Mouse (Mus musculus) intestine, embryonic 14.5 days (tissue): ENCODE data around the gene Atxn10. TPM values are rescaled to one million over a fixed set of nuclear protein-coding genes. Genes with fewer than 3 reads are reported as not detected.
A peak's percentile ranks its signal among the peaks of the same experiment; 100 is the strongest.
"Not testable (repeated sequence)": the region's sequence is repeated elsewhere in the genome, so short reads cannot be mapped to it uniquely, and the experiment has no call there.

Experiments used
- ATAC-seq: fragments of 200-750 bp; cut with Nextera tagmentation; replicated peaks from 2 replicates; pipeline ENCODE4 v1.8.0; 2017; ENCODE audit warnings: low read depth, moderate number of reproducible peaks, moderate TSS enrichment, moderate library complexity; ENCODE audit not compliant: low FRiP score, low TSS enrichment
- DNase-seq: peaks from one replicate; pipeline ENCODE4 v3.0.0-alpha.2; 2018; ENCODE audit warnings: low spot score
- H3K27ac ChIP-seq: fragments of 300-500 bp; sonication (generic); 2 replicates; pipeline ENCODE4 v1.5.1; 2014; ENCODE audit warnings: low read depth, mild to moderate bottlenecking, control low read depth
- H3K27me3 ChIP-seq: fragments of 300-500 bp; sonication (generic); replicated peaks from 2 replicates; pipeline ENCODE4 v1.6.1; 2014; ENCODE audit warnings: low read length, control low read depth; ENCODE audit not compliant: control insufficient read depth, insufficient read depth
- H3K36me3 ChIP-seq: fragments of 300-500 bp; sonication (generic); 2 replicates; pipeline ENCODE4 v1.6.1; 2014; ENCODE audit warnings: low read length, control low read depth; ENCODE audit not compliant: control insufficient read depth, insufficient read depth
- H3K4me1 ChIP-seq: fragments of 300-500 bp; sonication (generic); replicated peaks from 2 replicates; pipeline ENCODE4 v1.6.1; 2014; ENCODE audit warnings: low read length, control low read depth, mixed read lengths; ENCODE audit not compliant: control insufficient read depth, insufficient read depth
- H3K4me2 ChIP-seq: fragments of 300-500 bp; sonication (generic); 2 replicates; pipeline ENCODE4 v1.6.1; 2014; ENCODE audit warnings: low read length
- H3K4me3 ChIP-seq: fragments of 300-500 bp; sonication (generic); 2 replicates; pipeline ENCODE4 v1.5.1; 2014; ENCODE audit warnings: low read depth, low read length, control low read depth, mixed read lengths
- H3K9ac ChIP-seq: fragments of 300-500 bp; sonication (generic); 2 replicates; pipeline ENCODE4 v1.6.1; 2014; ENCODE audit warnings: mild to moderate bottlenecking, low read length
- H3K9me3 ChIP-seq: fragments of 300-500 bp; sonication (generic); 2 replicates; pipeline ENCODE4 v1.6.1; 2016; ENCODE audit warnings: low read length, control low read depth; ENCODE audit not compliant: control insufficient read depth
- WGBS: fragments of 180-500 bp; shearing (Covaris S2); extraction: QIAGEN DNeasy Blood & Tissue Kit; methylation state at CpG from one replicate; pipeline ENCODE4 v1.1.7; 2014; 5-methylcytosine and 5-hydroxymethylcytosine counted together
- polyA plus RNA-seq: library from polyadenylated mRNA; unstranded; fragments of >200 nt; fragmentation: Nextera tagmentation; extraction: Ambion mirVana; gene quantifications from 2 replicates; pipeline ENCODE4 v1.2.1, GENCODE M21; 2014

The Atxn10 gene
- polyA plus RNA-seq, 1 experiment from 2014 or later: 253 TPM

DNA sequence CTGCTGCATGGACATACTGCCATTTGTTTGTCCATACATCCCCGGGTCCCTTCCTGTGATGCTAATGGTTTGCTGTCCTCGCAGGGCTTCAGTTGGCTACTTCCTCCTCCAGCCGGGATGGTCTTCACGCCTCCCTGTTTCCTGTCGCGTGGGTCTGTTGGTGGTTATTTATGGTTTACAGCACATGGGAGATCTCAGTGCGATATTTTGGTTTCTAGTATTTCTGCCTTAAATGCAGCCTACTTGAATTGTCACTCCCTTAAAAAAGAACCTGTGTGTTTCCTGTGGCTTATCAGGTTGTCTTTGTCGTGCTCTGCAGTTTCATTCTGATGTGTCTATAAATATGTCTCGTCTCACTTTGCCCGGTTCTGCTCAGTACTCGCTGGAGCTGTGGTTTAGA lies 8.2 kb upstream of the Atxn10 start:
- DNase-seq: no peak
- ATAC-seq: no peak
- no peaks in the 10 kb centered on the region for H3K9me3 ChIP-seq
- H3K27me3 ChIP-seq: no peaks in the 10 kb centered on the region
- no peaks in the 10 kb centered on the region for H3K36me3 ChIP-seq
- no peak overlapping the region for H3K9ac ChIP-seq
- WGBS: 38% methylated on average over 11 of the region's 11 CpGs
- no peaks in the 10 kb centered on the region for H3K4me1 ChIP-seq
- H3K4me3 ChIP-seq: no peak overlapping the region
- H3K4me2 ChIP-seq: no peak overlapping the region
- H3K27ac ChIP-seq: no peak overlapping the region

DNA sequence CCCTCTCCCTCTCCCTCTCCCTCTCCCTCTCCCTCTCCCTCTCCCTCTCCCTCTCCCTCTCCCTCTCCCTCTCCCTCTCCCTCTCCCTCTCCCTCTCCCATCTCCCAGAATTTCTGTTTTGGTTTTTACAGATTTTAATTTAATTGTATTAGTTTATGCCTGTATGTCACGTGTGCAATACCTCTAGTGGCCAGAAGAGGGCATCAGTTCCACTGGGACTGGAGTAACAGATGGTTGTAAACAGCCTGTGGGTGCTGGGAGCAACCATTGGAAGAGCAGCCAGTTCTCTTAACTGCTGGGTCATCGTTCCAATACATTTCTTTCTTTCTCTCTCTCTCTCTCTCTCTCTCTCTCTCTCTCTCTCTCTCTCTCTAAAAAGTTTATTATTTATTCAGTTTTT lies 7.6 kb upstream of the Atxn10 start:
- not testable (repeated sequence) for H3K9me3 ChIP-seq, H3K4me2 ChIP-seq, H3K9ac ChIP-seq, H3K27ac ChIP-seq, H3K27me3 ChIP-seq, H3K36me3 ChIP-seq, ATAC-seq, H3K4me1 ChIP-seq, H3K4me3 ChIP-seq, DNase-seq
- 86% methylated on average over 2 of the region's 2 CpGs for WGBS

DNA sequence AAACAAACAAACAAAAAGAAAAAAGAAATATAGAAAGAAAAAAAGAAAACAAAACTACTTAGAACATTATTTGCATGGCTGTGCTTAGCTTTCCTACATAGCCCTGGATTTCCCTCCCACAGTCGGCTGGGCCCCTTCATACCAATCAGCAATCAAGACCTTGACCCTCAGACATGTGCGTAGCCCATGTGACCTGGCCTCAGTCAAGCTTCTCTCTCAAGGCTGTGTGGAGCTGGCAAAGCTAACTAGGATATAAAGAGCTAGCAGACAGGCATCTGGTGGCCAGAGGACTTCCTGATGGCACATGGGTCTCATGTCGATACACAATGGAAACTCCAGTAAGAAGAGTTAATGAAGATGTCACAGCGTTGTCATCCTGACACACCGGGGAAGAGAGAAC lies 6.9 kb upstream of the Atxn10 start:
- Histone ChIP-seq H3K9ac (no peak overlapping the region), H3K4me3 (no peak overlapping the region), H3K9me3 (no peaks in the 10 kb centered on the region), H3K4me1 (no peaks in the 10 kb centered on the region), H3K36me3 (no peaks in the 10 kb centered on the region), H3K4me2 (no peak overlapping the region), H3K27ac (no peak overlapping the region), H3K27me3 (no peaks in the 10 kb centered on the region)
- DNase-seq (no peak), ATAC-seq (no peak)
- 96% methylated on average over 5 of the region's 5 CpGs for WGBS

DNA sequence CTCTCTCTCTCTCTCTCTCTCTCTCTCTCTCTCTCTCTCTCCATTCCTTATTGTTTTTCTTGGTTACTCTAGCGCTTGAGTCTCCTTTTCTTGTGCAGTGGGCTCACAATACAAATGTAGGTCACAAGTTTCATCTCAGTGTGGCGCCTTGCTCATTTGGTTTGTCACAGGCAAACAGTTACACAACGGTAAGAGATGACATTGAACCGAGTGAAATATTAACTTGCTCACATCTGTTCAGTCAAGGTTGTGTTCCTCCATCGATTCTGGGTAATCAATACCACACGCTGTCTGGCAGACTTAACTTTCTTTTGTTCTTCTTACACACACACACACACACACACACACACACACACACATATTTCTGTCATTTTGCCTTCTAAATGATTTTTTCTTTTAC lies 6.0 kb upstream of the Atxn10 start:
- Histone ChIP-seq H3K9ac (no peak overlapping the region), H3K9me3 (no peaks in the 10 kb centered on the region), H3K36me3 (no peaks in the 10 kb centered on the region)

DNA sequence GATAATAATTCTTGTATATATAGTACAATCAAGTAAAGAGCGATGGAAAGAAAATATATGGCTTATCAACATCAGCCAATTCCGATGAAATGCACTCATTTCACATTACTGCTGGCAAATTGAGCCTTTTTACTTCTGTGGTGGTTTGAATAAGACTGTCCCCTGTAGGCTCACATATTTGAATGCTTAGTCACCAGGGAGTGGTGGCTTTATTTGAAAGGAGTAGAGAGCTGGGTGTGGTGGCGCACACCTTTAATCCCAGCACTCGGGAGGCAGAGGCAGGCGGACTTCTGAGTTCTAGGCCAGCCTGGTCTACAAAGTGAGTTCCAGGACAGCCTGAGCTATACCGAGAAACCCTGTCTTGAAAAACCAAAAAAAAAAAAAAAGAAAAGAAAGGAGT lies 2.5 kb upstream of the Atxn10 start:
- WGBS: 93% methylated on average over 6 of the region's 6 CpGs
- H3K4me2 ChIP-seq, H3K4me3 ChIP-seq, H3K27me3 ChIP-seq, ATAC-seq, DNase-seq, H3K9me3 ChIP-seq, H3K36me3 ChIP-seq, H3K27ac ChIP-seq, H3K9ac ChIP-seq: not testable (repeated sequence)
- peaks cover 12% of the 10 kb centered on the region for H3K4me1 ChIP-seq

More for the DNA sequence above, 6.0 kb upstream of the Atxn10 start:
- H3K4me3 ChIP-seq: no peak overlapping the region
- H3K27ac ChIP-seq: no peak overlapping the region
- WGBS: 74% methylated on average over 6 of the region's 6 CpGs
- no peak overlapping the region for H3K4me2 ChIP-seq
- no peak for DNase-seq
- no peaks in the 10 kb centered on the region for H3K4me1 ChIP-seq
- no peak for ATAC-seq
- no peaks in the 10 kb centered on the region for H3K27me3 ChIP-seq

DNA sequence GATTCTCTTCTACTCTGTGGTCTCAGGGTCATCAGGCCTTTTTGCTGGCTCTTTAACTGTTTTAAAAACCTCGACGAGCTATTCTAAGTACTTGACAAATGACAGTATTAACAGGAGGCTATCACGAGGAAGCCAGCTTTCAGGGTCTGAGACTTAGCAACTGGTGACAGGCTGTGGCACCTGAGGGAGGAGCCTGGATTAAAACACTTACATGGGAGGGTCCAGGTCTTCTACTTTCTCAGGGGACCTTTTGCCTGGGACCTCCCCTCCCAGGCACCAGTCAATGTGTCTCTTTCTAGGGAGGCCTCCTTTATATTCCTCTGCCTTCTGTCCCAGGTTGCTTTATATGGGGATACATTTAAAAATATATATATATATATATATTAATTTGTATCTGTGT lies 1.8 kb upstream of the Atxn10 start:
- ATAC-seq: no peak
- 49% methylated on average over 3 of the region's 3 CpGs for WGBS
- no peak overlapping the region for H3K4me2 ChIP-seq
- H3K36me3 ChIP-seq: no peaks in the 10 kb centered on the region
- DNase-seq: no peak
- H3K27ac ChIP-seq: no peak overlapping the region
- H3K27me3 ChIP-seq: no peaks in the 10 kb centered on the region
- no peak overlapping the region for H3K4me3 ChIP-seq
- H3K9ac ChIP-seq: no peak overlapping the region
- peaks cover 12% of the 10 kb centered on the region for H3K4me1 ChIP-seq
- no peaks in the 10 kb centered on the region for H3K9me3 ChIP-seq

DNA sequence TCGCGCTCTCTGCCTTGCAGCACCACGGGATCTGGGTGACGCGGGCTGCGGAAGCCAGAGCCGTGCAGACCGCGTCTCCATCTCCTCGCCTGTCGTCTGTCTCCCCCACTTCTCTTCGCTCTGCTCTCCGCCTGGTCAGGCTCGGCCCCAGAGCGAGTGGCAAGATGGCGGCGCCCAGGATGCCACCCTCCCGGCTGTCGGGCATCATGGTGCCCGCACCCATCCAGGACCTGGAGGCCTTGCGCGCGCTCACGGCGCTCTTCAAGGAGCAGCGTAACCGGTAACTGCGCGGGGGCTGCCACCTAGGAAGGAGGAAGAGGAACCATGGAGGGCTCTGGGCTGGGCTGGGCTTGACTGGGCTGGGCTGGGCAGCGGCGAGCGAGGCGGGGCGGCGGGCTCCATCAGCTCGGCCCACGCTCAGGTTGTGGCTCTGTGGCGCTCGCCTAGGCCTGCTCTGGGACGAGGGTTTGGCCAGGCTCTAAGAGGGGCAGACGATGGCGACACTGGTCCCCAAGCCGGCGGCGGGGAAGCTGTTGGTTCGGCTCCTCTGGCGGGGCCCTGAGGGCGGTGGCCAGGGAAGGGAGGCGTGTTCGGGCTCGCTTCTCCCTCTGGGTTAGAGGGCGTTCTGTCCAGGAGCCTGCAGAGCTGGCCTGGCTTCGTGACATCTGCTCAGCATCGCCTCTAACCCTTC lies 401 bp downstream of the Atxn10 start:
- peak overlapping the region; percentile 79 for H3K4me2 ChIP-seq
- peak overlapping the region; percentile 91 for H3K4me3 ChIP-seq
- no peaks in the 10 kb centered on the region for H3K9me3 ChIP-seq
- no peaks in the 10 kb centered on the region for H3K36me3 ChIP-seq
- peaks cover 12% of the 10 kb centered on the region for H3K4me1 ChIP-seq
- peak; percentile 89 for DNase-seq
- under 1% methylated on average over 53 of the region's 54 CpGs for WGBS
- H3K9ac ChIP-seq: peak overlapping the region; percentile 91
- H3K27ac ChIP-seq: peak overlapping the region; percentile 97
- H3K27me3 ChIP-seq: no peaks in the 10 kb centered on the region
- peak; percentile 95 for ATAC-seq

DNA sequence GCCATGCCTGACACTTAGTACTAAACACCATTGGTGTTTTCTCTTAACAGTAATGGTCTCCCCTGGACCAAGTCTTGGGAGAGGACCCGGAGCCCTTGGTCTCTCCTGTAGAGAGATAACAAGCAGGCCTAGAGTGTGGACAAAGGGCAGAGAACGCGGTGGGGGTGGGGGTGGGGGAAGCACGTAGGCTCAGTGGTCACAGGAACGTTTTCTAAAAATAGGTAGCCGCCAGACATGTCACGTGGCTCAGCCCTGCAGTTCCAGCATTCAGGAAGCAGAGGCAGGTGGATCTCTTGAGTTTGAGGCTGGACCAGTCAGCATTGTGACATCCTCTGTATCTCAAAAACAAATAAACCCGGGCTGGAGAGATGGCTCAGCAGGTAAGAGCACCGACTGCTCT lies 1.2 kb downstream of the Atxn10 start:
- Histone ChIP-seq H3K27ac (peak overlapping the region; percentile 97; the same call in 1 of the 2 replicates), H3K9ac (peak overlapping the region; percentile 91), H3K27me3 (no peaks in the 10 kb centered on the region), H3K4me2 (peak overlapping the region; percentile 79), H3K9me3 (no peaks in the 10 kb centered on the region), H3K4me3 (peak overlapping the region; percentile 91), H3K36me3 (no peaks in the 10 kb centered on the region), H3K4me1 (peaks cover 12% of the 10 kb centered on the region)
- ATAC-seq (no peak), DNase-seq (no peak)
- WGBS: 39% methylated on average over 9 of the region's 9 CpGs

DNA sequence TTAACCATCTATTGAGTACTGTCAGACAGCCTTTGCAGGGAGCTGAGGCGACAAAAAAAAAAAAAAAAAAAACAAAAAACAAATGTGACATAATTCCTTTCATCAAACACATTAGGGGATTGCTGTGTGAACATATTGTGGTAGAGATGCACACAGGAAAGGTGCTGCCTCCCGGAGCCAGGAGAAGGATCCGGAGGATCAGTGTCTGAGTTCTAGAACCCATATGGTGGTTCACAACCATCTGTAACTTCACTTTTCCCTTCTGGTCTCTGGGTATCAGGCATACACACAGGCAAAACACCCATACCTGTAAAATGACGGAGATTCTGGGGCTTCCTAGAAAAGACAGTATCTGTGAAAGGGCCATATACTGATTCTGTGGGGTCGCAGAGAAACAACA lies 1.9 kb downstream of the Atxn10 start:
- DNase-seq (no peak), ATAC-seq (no peak)
- H3K27me3 ChIP-seq: no peaks in the 10 kb centered on the region
- H3K36me3 ChIP-seq: no peaks in the 10 kb centered on the region
- peaks cover 12% of the 10 kb centered on the region for H3K4me1 ChIP-seq
- H3K27ac ChIP-seq: no peak overlapping the region
- no peaks in the 10 kb centered on the region for H3K9me3 ChIP-seq
- no peak overlapping the region for H3K4me3 ChIP-seq
- H3K4me2 ChIP-seq: no peak overlapping the region
- WGBS: 91% methylated on average over 5 of the region's 5 CpGs
- H3K9ac ChIP-seq: no peak overlapping the region
